Mouse (Mus musculus): ENCODE measurements around the gene Ddx18.

The Ddx18 gene

DNA sequence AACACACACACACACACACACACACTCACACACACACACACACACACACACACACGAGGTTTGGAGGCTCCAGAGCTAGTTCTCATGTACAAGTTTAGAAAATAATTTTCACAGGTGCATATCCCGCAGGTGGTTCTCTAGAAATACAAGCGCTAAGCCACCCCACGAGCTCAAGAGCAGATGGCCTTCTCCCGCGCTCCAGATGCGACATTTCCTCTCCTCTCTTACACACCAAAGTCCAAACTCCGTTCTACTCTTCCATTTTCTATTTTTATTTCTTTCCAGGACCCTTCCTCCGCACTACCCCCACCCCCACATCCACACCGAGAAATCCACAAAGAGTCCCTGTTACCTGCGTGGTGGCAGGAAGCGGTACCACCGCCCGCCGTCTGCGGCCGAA is 40.7 kb downstream of the Ddx18 start:
- no peak for DNase-seq

- no peak for DNase-seq
Measured at GRCm38 (mm10) chr1:121518609-121519008, 49.2 kb downstream of the Ddx18 start.

DNA sequence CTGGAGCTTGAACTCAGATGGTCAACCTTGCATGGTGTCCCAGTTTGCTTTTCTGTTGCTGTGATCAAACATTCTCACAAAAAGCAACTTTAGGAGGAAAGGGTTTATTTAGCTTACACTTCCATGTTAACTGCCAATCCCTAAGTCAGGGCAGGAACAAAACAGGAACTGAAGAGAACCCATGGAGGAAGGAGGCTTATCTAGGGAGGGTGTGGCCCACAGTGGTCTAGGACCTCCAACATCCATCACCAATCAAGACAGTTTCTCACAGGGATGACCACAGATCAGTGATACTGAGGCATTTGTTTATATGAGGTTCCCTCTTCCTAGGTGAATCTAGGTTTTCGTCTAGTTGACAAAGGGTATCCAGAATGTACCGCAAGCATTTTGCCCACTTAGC is 55.8 kb downstream of the Ddx18 start:
- DNase-seq = no peak

DNA sequence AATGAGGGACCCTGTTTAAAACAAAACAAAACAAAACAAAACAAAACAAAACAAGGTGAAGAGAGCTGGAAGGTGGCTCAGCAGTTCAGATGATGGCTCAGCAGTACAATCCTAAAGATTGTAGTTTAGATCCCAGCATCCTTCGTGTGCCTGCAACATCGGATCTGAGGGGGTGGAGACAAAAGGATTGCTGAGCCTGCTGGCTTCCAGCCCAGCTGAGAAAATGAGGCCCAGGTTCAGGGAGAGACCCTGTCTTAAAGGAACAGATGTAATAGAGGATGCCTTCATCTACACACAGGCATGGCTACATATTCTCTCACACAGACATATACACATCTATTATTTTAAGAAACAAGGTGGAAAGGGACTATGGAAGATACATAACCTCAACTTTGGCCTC is 56.6 kb downstream of the Ddx18 start:
- DNase-seq = no peak

GRCm38 (mm10) chr1:121510420-121511140 is 57.2 kb downstream of the Ddx18 start:
- no peak for DNase-seq

- no peak for DNase-seq
Measured at GRCm38 (mm10) chr1:121508729-121509128, 59.1 kb downstream of the Ddx18 start.

Data from lung, postnatal 4 days (tissue).